Mouse (Mus musculus): ENCODE results near the gene Ppa1. TPM values are rescaled to one million over a fixed set of nuclear protein-coding genes. Genes with fewer than 3 reads are reported as not detected.

Ppa1 gene
- polyA plus RNA-seq, 1 experiment from 2014 or later: 243 TPM

Other genes starting within 250 kb of the Ppa1 start
- 0.19 and 0.36 TPM in 2 replicates for gene Nodal, start 230.6 kb upstream of the Ppa1 start, polyA plus RNA-seq (2015; fragmentation: Nextera tagmentation; extraction: Ambion mirVana)
- gene Eif4ebp2, start 195.9 kb upstream of the Ppa1 start, polyA plus RNA-seq (2015; fragmentation: Nextera tagmentation; extraction: Ambion mirVana): 89.3 and 94.1 TPM in 2 replicates
- gene Lrrc20, start 172.8 kb upstream of the Ppa1 start, polyA plus RNA-seq (2015; fragmentation: Nextera tagmentation; extraction: Ambion mirVana): 22.1 and 23.0 TPM in 2 replicates
- gene Npffr1, start 53.1 kb upstream of the Ppa1 start, polyA plus RNA-seq (2015; fragmentation: Nextera tagmentation; extraction: Ambion mirVana): 0.54 and 0.64 TPM in 2 replicates
- gene Sar1a, start 31.7 kb downstream of the Ppa1 start, polyA plus RNA-seq (2015; fragmentation: Nextera tagmentation; extraction: Ambion mirVana): 213 and 219 TPM in 2 replicates
- 28.2 and 32.7 TPM in 2 replicates for gene Tysnd1, start 47.0 kb downstream of the Ppa1 start, polyA plus RNA-seq (2015; fragmentation: Nextera tagmentation; extraction: Ambion mirVana)
- gene Aifm2, start 66.7 kb downstream of the Ppa1 start, polyA plus RNA-seq (2015; fragmentation: Nextera tagmentation; extraction: Ambion mirVana): 5.2 and 6.7 TPM in 2 replicates
- 312 TPM in 2 replicates for gene H2afy2, start 135.6 kb downstream of the Ppa1 start, polyA plus RNA-seq (2015; fragmentation: Nextera tagmentation; extraction: Ambion mirVana)